Mouse (Mus musculus) limb, embryonic 14.5 days (tissue): ENCODE measurements around the gene Wfdc6a. TPM values are rescaled to one million over a fixed set of nuclear protein-coding genes. Genes with fewer than 3 reads are reported as not detected.

Experiments used
- ATAC-seq: fragments of 200-750 bp; cut with Nextera tagmentation; 2 replicates; pipeline ENCODE4 v1.8.0; 2017; ENCODE audit warnings: low read depth, moderate number of reproducible peaks, moderate TSS enrichment; ENCODE audit not compliant: low FRiP score
- DNase-seq: peaks from one replicate; pipeline ENCODE4 v3.0.0-alpha.2; 2015; ENCODE audit warnings: low spot score
- H3K27ac ChIP-seq: fragments of 300-500 bp; sonication (generic); replicated peaks from 2 replicates; pipeline ENCODE4 v1.5.1; 2014; ENCODE audit warnings: low read depth, mild to moderate bottlenecking, low read length, moderate library complexity, mixed read lengths
- H3K27me3 ChIP-seq: fragments of 300-500 bp; sonication (generic); 2 replicates; pipeline ENCODE4 v1.6.1; 2014; ENCODE audit warnings: low read length, mixed read lengths; ENCODE audit not compliant: control insufficient read depth, insufficient read depth
- H3K36me3 ChIP-seq: fragments of 300-500 bp; sonication (generic); 2 replicates; pipeline ENCODE4 v1.6.1; 2014; ENCODE audit warnings: mild to moderate bottlenecking, low read length, moderate library complexity, mixed read lengths; ENCODE audit not compliant: control insufficient read depth, insufficient read depth
- H3K4me1 ChIP-seq: fragments of 300-500 bp; sonication (generic); 2 replicates; pipeline ENCODE4 v1.6.1; 2014; ENCODE audit warnings: antibody characterized with exemption, low read length, mixed read lengths; ENCODE audit not compliant: control insufficient read depth, insufficient read depth
- H3K4me2 ChIP-seq: fragments of 300-500 bp; sonication (generic); replicated peaks from 2 replicates; pipeline ENCODE4 v1.6.1; 2014; ENCODE audit warnings: low read depth, mild to moderate bottlenecking, low read length, moderate library complexity; ENCODE audit not compliant: severe bottlenecking
- H3K4me3 ChIP-seq: fragments of 300-500 bp; sonication (generic); replicated peaks from 2 replicates; pipeline ENCODE4 v1.5.1; 2014; ENCODE audit warnings: low read length
- H3K9ac ChIP-seq: fragments of 300-500 bp; sonication (generic); 2 replicates; pipeline ENCODE4 v1.6.1; 2014; ENCODE audit warnings: mild to moderate bottlenecking, low read depth, low read length, moderate library complexity; ENCODE audit not compliant: severe bottlenecking
- H3K9me3 ChIP-seq: fragments of 300-500 bp; sonication (generic); 2 replicates; pipeline ENCODE4 v1.6.1; 2016; ENCODE audit warnings: low read length; ENCODE audit not compliant: control insufficient read depth
- POLR2A ChIP-seq: fragments of 200-500 bp; IDR thresholded peaks from 2 replicates; pipeline ENCODE4 v1.8.0; 2012; ENCODE audit warnings: inconsistent platforms, mild to moderate bottlenecking, moderate library complexity, borderline replicate concordance; ENCODE audit not compliant: insufficient read depth, insufficient read length; ENCODE audit errors: extremely low read depth
- WGBS: fragments of 180-500 bp; shearing (Covaris S2); extraction: QIAGEN DNeasy Blood & Tissue Kit; methylation state at CpG from one replicate; pipeline ENCODE4 v1.1.7; 2014; 5-methylcytosine and 5-hydroxymethylcytosine counted together
- polyA plus RNA-seq, 2 experiments: library from polyadenylated mRNA; depleted of rRNA in 1 of 2; stranded (reverse) in 1 of 2; unstranded in 1 of 2; fragments of >200 nt; fragmentation: Nextera tagmentation in 1 of 2; extraction: Ambion mirVana in 1 of 2; gene quantifications; 2 replicates each; pipeline versions ENCODE4 v1.2.1 to v1.2.3; 2012 to 2014

The Wfdc6a gene
- polyA plus RNA-seq, 2 experiments, result 0.25 to 0.55 TPM

DNA sequence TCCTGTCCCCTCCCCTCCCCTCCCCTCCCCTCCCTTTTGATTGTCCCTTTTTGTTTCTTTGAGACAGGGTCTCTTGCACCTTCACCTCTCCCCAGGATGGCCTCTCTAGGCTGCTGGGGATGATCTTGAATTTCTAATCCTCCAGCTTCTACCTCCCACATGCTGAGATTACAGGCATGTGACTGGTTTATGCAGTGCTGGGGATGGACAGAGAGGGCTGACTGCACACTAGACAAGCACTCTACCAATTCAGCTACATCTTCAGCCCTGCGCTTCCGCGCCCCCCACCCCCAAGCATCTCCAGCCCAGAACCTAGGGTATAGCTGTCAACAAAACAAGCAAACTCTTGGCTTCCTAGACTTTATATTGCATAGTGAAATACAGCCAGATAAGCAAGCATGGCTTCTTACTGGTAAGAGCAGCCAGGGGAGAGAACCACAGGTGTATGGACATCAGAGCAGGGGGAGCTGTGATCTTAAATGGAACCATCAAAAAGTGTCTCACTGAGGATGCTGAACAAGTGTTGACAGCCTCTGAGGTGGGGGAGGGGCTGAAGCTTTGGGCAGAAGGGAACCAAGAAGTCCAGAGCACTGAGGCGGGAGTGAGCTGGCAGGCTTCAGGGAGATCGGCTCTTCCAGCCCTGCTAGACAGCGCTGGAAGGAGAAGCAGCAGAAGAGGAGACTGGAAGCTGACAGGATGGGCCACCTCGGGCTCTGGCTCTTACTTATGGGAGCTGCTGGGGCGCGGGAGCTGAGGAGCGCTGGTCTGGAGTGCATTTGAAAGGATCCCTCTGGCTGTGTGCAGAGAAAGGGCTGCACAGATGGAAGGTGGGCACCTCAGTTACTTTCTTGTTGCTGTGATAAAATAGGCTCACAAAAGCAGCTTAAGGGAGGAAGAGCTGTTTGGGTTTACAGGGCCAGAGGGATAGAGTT, 35.0 kb downstream of the Wfdc6a start:
- Histone ChIP-seq H3K4me3 (no peak overlapping the region), H3K27me3 (no peaks in the 10 kb centered on the region), H3K27ac (no peak overlapping the region), H3K9ac (0 out of 2 replicates have a peak overlapping the region, but pooled peaks have one; percentile 28), H3K4me1 (no peaks in the 10 kb centered on the region), H3K36me3 (no peaks in the 10 kb centered on the region), H3K9me3 (no peaks in the 10 kb centered on the region), H3K4me2 (0 out of 2 replicates have a peak overlapping the region, but pooled peaks have one; percentile 10)
- ATAC-seq (no peak), DNase-seq (no peak)
- WGBS, result 25% methylated on average over 10 of the region's 10 CpGs
- TF ChIP-seq POLR2A, result no peak

DNA sequence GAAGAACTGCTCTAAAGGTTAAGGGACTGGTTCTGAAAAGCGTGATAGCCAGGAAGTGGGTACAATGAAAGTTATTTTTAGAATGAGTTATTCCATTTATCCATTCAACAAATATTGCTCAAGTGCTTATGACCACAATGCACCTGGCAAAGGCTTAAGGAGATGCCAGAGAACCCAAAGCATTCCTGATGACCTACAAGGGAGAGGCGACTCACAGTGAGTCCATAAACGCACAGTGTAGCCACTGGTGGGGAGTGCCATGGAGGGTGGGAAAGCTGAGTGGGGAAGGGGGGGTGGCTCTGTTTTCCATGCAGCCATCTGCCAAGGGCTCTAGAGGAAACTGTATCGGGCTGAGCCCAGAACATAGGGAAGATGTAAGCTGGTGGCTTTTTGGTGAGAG, 35.9 kb downstream of the Wfdc6a start:
- ATAC-seq (no peak), DNase-seq (no peak)
- no peak overlapping the region for H3K4me3 ChIP-seq
- H3K27ac ChIP-seq, result no peak overlapping the region
- WGBS, result 51% methylated on average over 4 of the region's 4 CpGs
- TF ChIP-seq POLR2A, result no peak
- no peaks in the 10 kb centered on the region for H3K4me1 ChIP-seq
- no peaks in the 10 kb centered on the region for H3K36me3 ChIP-seq
- H3K9ac ChIP-seq, result no peak overlapping the region
- H3K9me3 ChIP-seq, result no peaks in the 10 kb centered on the region
- no peaks in the 10 kb centered on the region for H3K27me3 ChIP-seq
- H3K4me2 ChIP-seq, result no peak overlapping the region

DNA sequence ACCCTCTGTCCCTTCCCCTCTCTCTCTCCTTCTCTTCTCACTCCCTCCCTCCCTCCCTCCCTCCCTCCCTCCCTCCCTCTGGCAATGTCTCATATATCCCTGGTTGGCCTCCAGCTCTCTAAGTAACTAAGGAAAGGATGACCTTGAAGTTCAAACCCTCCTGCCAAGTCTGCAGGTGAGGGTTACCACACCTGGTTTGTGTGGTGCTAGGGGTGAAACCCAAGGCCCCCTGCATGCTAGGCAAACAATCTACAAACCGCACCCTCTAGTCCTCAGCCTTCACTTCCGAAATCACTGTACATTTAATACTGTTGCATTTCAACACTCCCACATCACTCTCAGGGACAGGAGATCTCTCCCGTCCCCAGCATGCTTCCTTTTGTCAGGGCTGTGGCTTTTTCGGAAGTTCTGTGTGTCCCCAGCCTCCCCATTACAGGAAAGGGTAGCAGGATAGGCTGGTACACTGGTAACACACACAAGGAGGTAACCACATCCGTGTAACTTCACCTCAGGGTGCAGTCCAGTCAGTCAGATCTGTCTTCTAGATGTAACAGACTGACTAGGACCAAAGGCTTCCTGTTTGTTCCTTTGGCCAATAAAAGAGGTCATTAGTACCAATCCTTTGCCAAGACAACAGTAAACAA, 40.7 kb downstream of the Wfdc6a start:
- no peak overlapping the region for H3K4me3 ChIP-seq
- H3K4me2 ChIP-seq, result no peak overlapping the region
- TF ChIP-seq POLR2A, result no peak
- 47% methylated on average over 5 of the region's 5 CpGs for WGBS
- no peaks in the 10 kb centered on the region for H3K4me1 ChIP-seq
- no peak for ATAC-seq
- no peaks in the 10 kb centered on the region for H3K27me3 ChIP-seq
- H3K9me3 ChIP-seq, result no peaks in the 10 kb centered on the region
- H3K9ac ChIP-seq, result no peak overlapping the region
- H3K36me3 ChIP-seq, result no peaks in the 10 kb centered on the region
- DNase-seq, result no peak
- H3K27ac ChIP-seq, result no peak overlapping the region

DNA sequence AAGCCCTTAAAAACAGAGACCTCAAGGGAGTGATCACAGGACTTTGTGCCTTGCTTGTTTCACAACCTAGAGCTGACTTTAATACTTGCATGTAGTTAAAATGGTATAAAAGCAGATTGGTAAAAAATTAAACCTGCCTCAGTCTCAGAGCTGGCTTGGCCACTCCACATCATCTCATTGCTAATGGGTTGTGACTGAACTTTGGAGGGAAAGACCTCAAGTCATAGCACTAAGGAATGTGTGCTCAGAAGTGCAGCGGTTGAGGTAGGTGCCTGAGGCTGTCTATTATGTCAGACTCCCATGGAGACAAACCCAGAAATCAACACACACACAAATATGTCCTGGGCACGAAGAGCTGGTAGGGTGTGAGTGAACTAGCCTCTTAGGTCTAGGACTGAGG, 41.5 kb downstream of the Wfdc6a start:
- no peaks in the 10 kb centered on the region for H3K4me1 ChIP-seq
- DNase-seq (no peak), ATAC-seq (no peak)
- 56% methylated on average over 2 of the region's 2 CpGs for WGBS
- no peaks in the 10 kb centered on the region for H3K9me3 ChIP-seq
- no peak overlapping the region for H3K27ac ChIP-seq
- no peaks in the 10 kb centered on the region for H3K27me3 ChIP-seq
- TF ChIP-seq POLR2A, result no peak
- H3K4me3 ChIP-seq, result no peak overlapping the region
- no peaks in the 10 kb centered on the region for H3K36me3 ChIP-seq
- H3K9ac ChIP-seq, result no peak overlapping the region
- no peak overlapping the region for H3K4me2 ChIP-seq

DNA sequence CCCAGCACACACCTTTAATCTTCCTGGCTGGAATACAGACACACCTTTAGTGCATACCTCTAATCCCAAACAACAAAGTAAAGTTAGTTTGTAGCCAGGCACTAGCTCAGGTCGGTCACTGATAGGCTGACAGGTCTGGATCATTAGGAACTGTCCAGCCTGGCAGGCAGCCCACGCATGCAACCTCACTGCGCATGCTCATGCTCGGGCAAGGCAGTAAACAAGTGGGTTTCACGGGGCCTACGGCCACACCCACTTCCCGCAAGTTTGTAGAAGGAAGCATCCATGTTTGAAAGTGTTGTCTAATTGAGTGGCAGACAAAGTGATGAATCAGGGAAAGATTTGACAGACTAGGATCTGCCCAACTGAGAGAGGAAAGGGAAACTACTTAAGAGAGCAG, 42.6 kb downstream of the Wfdc6a start:
- DNase-seq, result no peak
- Histone ChIP-seq H3K4me1 (no peaks in the 10 kb centered on the region), H3K4me2 (no peak overlapping the region), H3K27ac (no peak overlapping the region), H3K9me3 (no peaks in the 10 kb centered on the region), H3K36me3 (no peaks in the 10 kb centered on the region), H3K27me3 (no peaks in the 10 kb centered on the region), H3K9ac (no peak overlapping the region), H3K4me3 (no peak overlapping the region)
- no peak for TF ChIP-seq POLR2A
- 79% methylated on average over 7 of the region's 7 CpGs for WGBS
- no peak for ATAC-seq
